Mouse (Mus musculus) kidney, postnatal 0 days (tissue): ENCODE results near the gene Supt5. TPM values are rescaled to one million over a fixed set of nuclear protein-coding genes. Genes with fewer than 3 reads are reported as not detected.

Experiments used
- ATAC-seq: fragments of 200-750 bp; cut with Nextera tagmentation; replicated peaks from 2 replicates; pipeline ENCODE4 v1.8.0; 2017; ENCODE audit warnings: low read depth, moderate number of reproducible peaks, moderate TSS enrichment, moderate library complexity; ENCODE audit not compliant: low FRiP score
- DNase-seq: peaks from one replicate; pipeline ENCODE4 v3.0.0-alpha.2; 2016; ENCODE audit warnings: low spot score
- H3K27ac ChIP-seq: fragments of 300-500 bp; sonication (generic); 2 replicates; pipeline ENCODE4 v1.5.1; 2014; ENCODE audit warnings: mild to moderate bottlenecking
- H3K27me3 ChIP-seq: fragments of 300-500 bp; sonication (generic); 2 replicates; pipeline ENCODE4 v1.6.1; 2014; ENCODE audit warnings: low read length, mixed read lengths; ENCODE audit not compliant: insufficient read depth
- H3K36me3 ChIP-seq: fragments of 300-500 bp; sonication (generic); 2 replicates; pipeline ENCODE4 v1.6.1; 2014; ENCODE audit warnings: low read length, mixed read lengths; ENCODE audit not compliant: insufficient read depth
- H3K4me1 ChIP-seq: fragments of 300-500 bp; sonication (generic); replicated peaks from 2 replicates; pipeline ENCODE4 v1.6.1; 2014; ENCODE audit warnings: antibody characterized with exemption, low read length, mixed read lengths; ENCODE audit not compliant: insufficient read depth
- H3K4me2 ChIP-seq: fragments of 300-500 bp; sonication (generic); 2 replicates; pipeline ENCODE4 v1.6.1; 2014; ENCODE audit warnings: mild to moderate bottlenecking, low read length, moderate library complexity, mixed read lengths
- H3K4me3 ChIP-seq: fragments of 300-500 bp; sonication (generic); replicated peaks from 2 replicates; pipeline ENCODE4 v1.5.1; 2014; ENCODE audit warnings: low read depth, low read length
- H3K9ac ChIP-seq: fragments of 300-500 bp; sonication (generic); 2 replicates; pipeline ENCODE4 v1.6.1; 2014; ENCODE audit warnings: low read depth, low read length
- H3K9me3 ChIP-seq: fragments of 300-500 bp; sonication (generic); replicated peaks from 2 replicates; pipeline ENCODE4 v1.6.1; 2016; ENCODE audit warnings: low read length, inconsistent platforms, mixed read lengths
- CTCF ChIP-seq: IDR thresholded peaks from 2 replicates; pipeline ENCODE4 v1.5.1; 2016; ENCODE audit warnings: antibody characterized with exemption, low read depth, mild to moderate bottlenecking, moderate library complexity
- WGBS: fragments of 180-500 bp; shearing (Covaris S2); extraction: QIAGEN DNeasy Blood & Tissue Kit; methylation state at CpG from one replicate; pipeline ENCODE4 v1.1.7; 2014; 5-methylcytosine and 5-hydroxymethylcytosine counted together
- polyA plus RNA-seq: library from polyadenylated mRNA; unstranded; fragments of >200 nt; fragmentation: Nextera tagmentation; extraction: Ambion mirVana; gene quantifications from 2 replicates; pipeline ENCODE4 v1.2.1, GENCODE M21; 2015

Gene Supt5
- polyA plus RNA-seq, 1 experiment from 2014 or later = 53.4 TPM

DNA sequence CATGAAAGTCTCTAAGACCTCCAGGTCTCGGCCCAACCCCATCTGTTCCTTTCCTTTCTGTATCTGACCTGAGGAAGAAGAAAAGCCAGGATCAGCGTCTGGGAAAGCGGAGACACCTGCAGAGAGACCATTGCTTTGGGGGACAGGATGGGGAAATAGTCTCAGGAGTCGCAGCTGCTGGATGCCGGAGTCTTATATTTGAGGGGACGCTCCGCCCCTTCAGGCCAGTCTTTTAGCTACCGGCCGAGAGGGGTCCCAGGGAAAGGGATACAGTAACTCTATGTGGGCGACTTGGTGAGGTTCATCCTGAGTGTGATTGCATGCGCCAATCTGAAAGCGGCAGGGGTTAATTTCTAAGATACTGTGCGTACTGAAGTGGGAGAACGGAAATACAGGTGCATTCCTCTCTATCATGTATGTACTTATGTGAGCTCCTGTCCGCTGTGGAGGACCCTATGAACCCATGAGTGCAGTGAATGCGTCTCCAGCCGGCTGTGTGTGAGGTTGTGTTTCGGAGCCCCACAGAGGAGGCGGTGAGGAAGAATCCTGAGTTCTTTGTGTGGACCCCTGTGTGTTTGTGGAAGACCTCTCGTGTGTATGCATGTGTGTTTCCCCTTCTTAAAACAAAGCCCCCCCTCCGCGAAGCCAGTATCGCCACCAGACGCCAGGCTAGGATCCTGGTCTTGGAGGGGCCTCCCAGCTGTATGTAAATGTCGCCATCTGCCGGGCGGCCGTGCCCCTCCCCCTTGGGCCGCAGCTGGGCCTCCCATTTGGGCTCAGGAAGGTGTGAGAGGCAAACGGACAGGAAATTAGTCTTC lies 36.7 kb downstream of the Supt5 start, which contains the start of gene Dll3:
Dll3 (minus strand) TSS at position 623 of the 818 bp plus-strand sequence.
- WGBS = under 1% methylated on average over 30 of the region's 30 CpGs
- peak within 1 kb of the TSS; percentile 53 for H3K4me2 ChIP-seq
- H3K27me3 ChIP-seq = peaks cover 28% of the 10 kb centered on the region
- no peaks in the 10 kb centered on the region for H3K9me3 ChIP-seq
- peak; percentile 68 for DNase-seq
- ATAC-seq = no peak
- H3K9ac ChIP-seq = no peak within 1 kb of the TSS
- H3K4me1 ChIP-seq = peaks cover 2% of the 10 kb centered on the region; the same call in 1 of the 2 replicates
- H3K27ac ChIP-seq = no peak within 1 kb of the TSS
- peaks cover 20% of the 10 kb centered on the region for H3K36me3 ChIP-seq
- H3K4me3 ChIP-seq = peak within 1 kb of the TSS; percentile 3; the same call in 1 of the 2 replicates
- peak; percentile 74 for TF ChIP-seq CTCF

DNA sequence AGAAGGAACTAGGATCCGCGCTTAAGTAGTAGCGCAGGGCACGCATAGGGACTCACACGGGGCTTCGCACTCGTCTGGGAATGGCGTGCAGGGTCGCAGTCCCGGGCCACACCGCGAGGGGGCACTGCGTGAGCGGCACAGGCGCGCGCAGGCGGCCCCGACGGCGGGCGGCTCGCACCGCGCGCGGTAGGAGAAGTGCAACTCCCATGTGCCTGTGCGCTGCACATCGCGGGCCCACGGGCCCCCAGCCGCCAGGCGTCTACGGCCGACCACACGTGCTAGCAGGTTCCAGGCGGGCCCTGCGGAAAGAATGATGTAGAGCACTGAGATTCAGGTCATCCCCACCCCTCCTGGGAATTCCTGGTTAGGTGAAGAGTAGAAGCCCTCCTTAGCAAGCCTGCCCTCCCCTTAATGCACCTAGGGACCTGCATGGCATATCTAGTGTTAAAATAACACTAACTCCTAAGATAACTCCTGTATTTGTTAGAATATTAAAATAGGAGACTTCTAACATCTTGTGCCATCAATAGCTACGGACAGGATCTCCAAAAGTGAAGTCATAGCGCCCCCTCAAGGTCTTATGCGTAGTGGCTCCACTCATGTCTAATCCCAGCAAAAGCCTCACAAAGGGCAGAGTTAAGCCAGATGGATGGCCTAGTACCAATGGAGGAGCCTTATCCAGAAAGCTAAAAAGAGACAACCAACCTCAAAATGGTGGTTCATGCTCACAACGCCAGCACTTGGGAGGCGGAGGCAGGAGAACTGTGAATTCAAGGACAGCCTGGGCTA lies 39.5 kb downstream of the Supt5 start:
- H3K36me3 ChIP-seq = no peaks in the 10 kb centered on the region
- no peak overlapping the region for H3K27ac ChIP-seq
- H3K4me1 ChIP-seq = peaks cover 8% of the 10 kb centered on the region; the same call in 1 of the 2 replicates
- 18% methylated on average over 43 of the region's 43 CpGs for WGBS
- TF ChIP-seq CTCF = peak; percentile 78
- no peak overlapping the region for H3K4me3 ChIP-seq
- peak overlapping the region; percentile 29 for H3K4me2 ChIP-seq
- peaks cover 32% of the 10 kb centered on the region for H3K27me3 ChIP-seq
- no peak overlapping the region for H3K9ac ChIP-seq
- ATAC-seq = peak; percentile 45
- no peaks in the 10 kb centered on the region for H3K9me3 ChIP-seq
- DNase-seq = peak; percentile 93

DNA sequence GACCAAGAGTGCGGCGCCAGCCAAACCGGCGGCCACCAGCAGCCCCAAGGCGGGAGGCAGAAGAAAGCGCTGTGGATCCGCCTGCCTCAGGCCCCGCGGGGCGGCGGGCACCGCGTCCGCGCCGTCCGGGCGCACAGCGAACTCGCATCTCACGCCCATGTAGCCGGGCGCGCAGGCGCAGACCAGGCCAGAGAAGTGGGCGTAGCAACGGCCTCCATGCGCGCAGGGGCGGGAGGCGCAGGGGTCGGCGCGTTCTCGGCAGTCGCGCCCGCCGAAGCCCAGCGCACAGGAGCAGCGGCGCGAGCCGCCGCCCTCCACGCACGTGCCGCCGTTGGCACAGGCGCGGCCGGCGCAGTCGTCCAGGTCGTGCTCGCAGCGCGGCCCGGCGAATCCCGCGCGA lies 44.1 kb downstream of the Supt5 start:
- 4% methylated on average over 62 of the region's 63 CpGs for WGBS
- no peak for TF ChIP-seq CTCF
- H3K9ac ChIP-seq = peak overlapping the region; percentile 46; the same call in 1 of the 2 replicates

DNA sequence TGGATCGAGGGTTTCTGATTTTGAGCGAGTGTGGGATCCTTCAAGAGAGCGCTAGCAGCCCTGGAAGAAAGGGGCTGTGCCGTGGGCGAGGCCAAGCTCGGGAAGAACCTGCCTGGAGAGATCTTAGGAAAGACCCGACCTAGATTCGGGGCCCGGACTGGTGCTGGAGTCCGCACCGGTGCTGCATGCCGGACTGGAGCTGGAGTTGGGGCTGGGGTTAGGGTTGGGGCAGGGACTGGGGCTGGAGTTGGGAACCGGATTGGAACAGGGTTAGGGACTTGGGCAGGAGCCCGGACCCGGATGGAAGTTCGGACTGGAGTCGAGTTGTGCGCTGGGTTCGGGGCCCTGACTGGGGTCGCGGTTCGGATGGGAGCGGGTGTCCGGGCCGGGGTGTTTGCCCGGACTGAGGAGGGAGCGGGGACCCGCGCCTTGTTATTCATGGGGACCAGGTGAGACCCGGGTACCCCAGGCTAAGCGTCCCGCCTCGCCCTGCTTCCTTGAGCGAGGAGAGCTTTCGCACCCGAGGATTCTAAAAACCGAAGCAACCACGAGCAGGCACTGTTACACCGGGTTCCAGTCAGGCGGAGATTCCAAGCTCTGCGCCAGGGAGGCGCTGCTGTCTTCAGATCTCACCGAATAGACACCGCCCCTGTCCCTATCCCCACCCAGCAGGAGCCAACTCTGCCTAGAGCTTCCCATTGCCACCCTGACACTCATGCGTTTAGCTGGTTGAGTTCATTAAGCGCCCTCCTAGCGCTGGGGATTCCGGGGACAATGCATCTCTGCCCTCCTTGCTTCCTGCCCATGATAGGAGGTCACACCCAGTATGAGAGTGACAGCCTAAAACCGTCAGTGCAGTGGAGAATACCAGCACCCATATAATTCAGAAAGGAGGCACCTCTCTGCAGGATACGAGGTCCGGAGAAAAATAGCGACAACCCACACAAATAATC lies 47.6 kb downstream of the Supt5 start, which contains the start of gene Selenov:
Selenov (minus strand) TSS at position 549 of the 953 bp plus-strand sequence.
- H3K27me3 ChIP-seq = peaks cover 33% of the 10 kb centered on the region
- TF ChIP-seq CTCF = peak; percentile 26; the same call in 1 of the 2 replicates
- H3K27ac ChIP-seq = no peak within 1 kb of the TSS
- peak within 1 kb of the TSS; percentile 26 for H3K4me3 ChIP-seq
- H3K4me1 ChIP-seq = peaks cover 15% of the 10 kb centered on the region; the same call in 1 of the 2 replicates
- H3K4me2 ChIP-seq = peak within 1 kb of the TSS; percentile 68
- WGBS = 2% methylated on average over 52 of the region's 52 CpGs
- H3K36me3 ChIP-seq = no peaks in the 10 kb centered on the region
- no peaks in the 10 kb centered on the region for H3K9me3 ChIP-seq
- peak; percentile 76 for DNase-seq
- peak within 1 kb of the TSS; percentile 27; the same call in 1 of the 2 replicates for H3K9ac ChIP-seq
- ATAC-seq = peak; percentile 61

More for the DNA sequence above, 44.1 kb downstream of the Supt5 start:
- Histone ChIP-seq H3K27me3 (peaks cover 36% of the 10 kb centered on the region), H3K4me1 (peaks cover 18% of the 10 kb centered on the region; the same call in 1 of the 2 replicates), H3K27ac (no peak overlapping the region), H3K9me3 (no peaks in the 10 kb centered on the region), H3K36me3 (no peaks in the 10 kb centered on the region), H3K4me2 (peak overlapping the region; percentile 75), H3K4me3 (peak overlapping the region; percentile 44)
- peak; percentile 61 for DNase-seq
- ATAC-seq = peak; percentile 38

DNA sequence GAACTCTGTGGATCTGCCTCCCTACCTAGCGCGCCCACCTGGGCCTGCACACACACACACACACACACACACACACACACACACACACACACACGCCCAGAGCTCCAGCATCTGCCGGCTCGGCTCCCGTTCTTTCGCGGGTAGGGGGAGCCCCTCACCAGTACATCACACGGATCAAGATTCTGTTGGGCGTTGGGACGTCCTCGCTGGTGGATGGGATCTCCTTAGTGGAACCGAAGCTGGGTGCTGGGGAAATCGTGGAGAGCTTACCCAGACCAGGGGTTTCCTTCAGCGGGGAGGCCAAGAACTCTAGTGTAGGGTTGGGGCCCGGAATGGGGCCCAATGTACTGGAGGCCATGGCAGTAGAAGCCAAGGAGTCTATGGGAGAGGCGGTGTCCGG lies 48.4 kb downstream of the Supt5 start:
- 2% methylated on average over 18 of the region's 18 CpGs for WGBS
- H3K4me1 ChIP-seq = peaks cover 15% of the 10 kb centered on the region; the same call in 1 of the 2 replicates
- no peaks in the 10 kb centered on the region for H3K36me3 ChIP-seq
- peak overlapping the region; percentile 68 for H3K4me2 ChIP-seq
- ATAC-seq (no peak), DNase-seq (peak; percentile 29)
- H3K27ac ChIP-seq = no peak overlapping the region
- H3K27me3 ChIP-seq = peaks cover 33% of the 10 kb centered on the region
- TF ChIP-seq CTCF = peak; percentile 42; the same call in 1 of the 2 replicates
- no peaks in the 10 kb centered on the region for H3K9me3 ChIP-seq
- H3K4me3 ChIP-seq = peak overlapping the region; percentile 26
- H3K9ac ChIP-seq = no peak overlapping the region
